Mouse (Mus musculus) retina, postnatal 7 days (tissue): Measurements from ENCODE around the gene Fam189a2.

ENCODE experiments used
- DNase-seq: peaks from one replicate; pipeline ENCODE4 v3.0.0-alpha.2; 2012; ENCODE audit warnings: low read depth, low spot score

Fam189a2 gene

GRCm38 (mm10) chr19:23941422-23941949 lies 89.3 kb downstream of the Fam189a2 start:
- no peak for DNase-seq

- no peak for DNase-seq
Measured at GRCm38 (mm10) chr19:23930826-23931225, 100.0 kb downstream of the Fam189a2 start.

- no peak for DNase-seq
Measured at GRCm38 (mm10) chr19:23925541-23925940, 105.3 kb downstream of the Fam189a2 start.

- no peak for DNase-seq
Measured at GRCm38 (mm10) chr19:23924791-23925190, 106.0 kb downstream of the Fam189a2 start.

- no peak for DNase-seq
Measured at GRCm38 (mm10) chr19:23924057-23924456, 106.8 kb downstream of the Fam189a2 start.
